Mouse (Mus musculus) bone marrow, adult 2 months (tissue): ENCODE measurements around the gene Rrad.

Experiments used
- CTCF ChIP-seq: fragments of 200-500 bp; IDR thresholded peaks from 2 replicates; pipeline ENCODE4 v1.5.1; 2011; ENCODE audit warnings: low read length, control low read depth; ENCODE audit not compliant: control insufficient read depth, insufficient read depth
- POLR2A ChIP-seq: fragments of 200-500 bp; IDR thresholded peaks from 2 replicates; pipeline ENCODE4 v1.6.1; 2011; ENCODE audit warnings: low read depth, mild to moderate bottlenecking, control low read depth, low read length, borderline replicate concordance; ENCODE audit not compliant: control insufficient read depth

DNA sequence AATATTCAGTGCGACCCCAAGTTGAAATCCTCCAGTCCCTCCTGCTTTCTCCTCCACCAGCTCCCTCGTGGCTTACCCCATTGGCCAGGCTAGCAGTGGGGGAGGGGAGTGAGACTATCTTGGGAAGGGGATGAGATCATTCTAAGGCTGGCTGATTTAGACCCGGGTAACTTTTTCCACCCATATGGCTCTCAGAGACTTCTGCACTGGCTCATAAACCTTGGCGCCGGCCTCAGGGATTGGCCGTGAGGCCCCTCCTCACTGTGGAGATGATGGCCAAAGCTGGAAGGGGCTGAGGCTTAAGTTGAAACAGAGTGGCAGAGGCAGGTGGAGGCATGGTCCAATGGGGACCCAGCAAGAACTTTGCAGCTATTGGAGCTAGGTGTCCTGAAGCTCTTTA lies 24.8 kb downstream of the Rrad start:
- TF ChIP-seq CTCF (no peak), POLR2A (no peak)
